Mouse (Mus musculus): Measurements from ENCODE around the gene Gm2115.

GRCm38 (mm10) chr7:84578841-84579240 lies 50.1 kb downstream of the Gm2115 start:
- TF ChIP-seq TAL1 (conservative IDR thresholded peaks at IDR 0.05; ENCODE audit: low read depth, low read length) (no peak), CTCF (IDR thresholded peaks at IDR 0.05; ENCODE audit: low read depth, low read length) (no peak)
